Mouse (Mus musculus): ENCODE data around the gene Slc12a9. TPM values are rescaled to one million over a fixed set of nuclear protein-coding genes. Genes with fewer than 3 reads are reported as not detected.

Gene Slc12a9
- total RNA-seq, 2 experiments from 2014 or later, result 20.3 to 23.9 TPM

DNA sequence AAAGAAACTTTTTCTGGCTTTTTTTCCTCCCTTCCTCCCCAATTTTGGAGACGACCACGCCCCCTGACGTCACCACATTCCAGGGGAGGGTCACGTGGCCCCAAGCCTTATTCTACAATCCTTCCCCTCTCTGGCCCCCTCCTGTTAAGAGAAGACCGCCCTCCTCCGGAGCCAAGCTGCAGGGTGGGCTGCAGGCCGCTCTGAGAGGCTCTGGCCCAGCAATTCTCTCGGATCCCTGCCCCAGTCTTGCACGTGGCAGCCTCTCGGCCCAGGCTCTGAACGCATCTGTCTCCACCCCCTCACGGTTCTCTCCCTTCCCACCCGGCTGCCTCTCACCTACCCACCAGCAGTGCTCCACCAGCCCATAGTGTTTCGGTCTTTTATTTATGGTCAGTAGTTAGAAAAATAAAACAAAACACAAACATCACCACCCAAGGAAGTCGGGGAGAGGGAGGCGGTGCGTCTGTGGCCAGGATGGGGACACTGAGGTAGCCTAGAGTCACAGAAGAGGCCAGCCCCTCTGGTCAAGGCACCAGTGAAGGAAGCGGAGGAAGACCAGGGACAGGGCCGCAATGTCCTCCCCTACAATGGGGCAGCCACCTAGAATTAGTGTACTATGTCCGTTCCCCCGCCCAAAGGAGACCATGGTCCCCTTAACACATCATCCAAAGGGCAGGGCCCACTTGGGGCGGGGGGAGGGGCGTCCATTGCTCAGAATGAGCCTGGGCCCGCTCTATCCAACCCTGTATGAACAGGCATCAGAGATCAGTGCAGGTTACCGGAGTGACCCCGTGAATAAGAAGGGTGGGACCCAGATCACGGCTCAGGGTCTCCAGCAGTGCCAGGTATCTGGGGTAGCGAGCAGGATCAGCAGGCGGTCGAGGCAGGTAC lies 19.0 kb downstream of the Slc12a9 start, which contains the start of gene Trip6:
Gene Trip6 (minus strand): TSS at position 212 of the 891 bp plus-strand sequence.
- DNase-seq (ENCODE audit: low spot score in 2 of 2), result peak; percentile 46 to 59

GRCm38 (mm10) chr5:137313466-137314192 lies 19.8 kb downstream of the Slc12a9 start:
- DNase-seq (ENCODE audit: low spot score in 2 of 2), result no peak

DNA sequence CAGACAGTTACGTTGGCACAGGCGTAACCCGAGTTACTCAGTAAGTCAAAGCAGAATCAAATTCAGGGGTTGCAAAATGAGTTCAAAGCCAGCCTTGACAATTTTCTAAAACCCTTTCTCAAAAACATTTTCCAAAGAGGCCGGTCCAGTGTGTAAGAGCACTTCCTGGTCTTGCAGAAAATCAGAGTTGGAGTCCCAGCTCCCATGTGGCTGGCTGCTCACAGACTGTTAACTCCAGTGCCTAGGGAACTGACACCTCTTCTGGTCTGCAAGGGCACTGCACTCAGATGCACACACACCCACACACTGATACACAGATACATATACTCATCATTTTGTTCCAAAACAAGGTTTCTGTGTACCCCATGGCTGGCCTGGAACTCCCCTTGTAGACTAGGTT lies 25.0 kb downstream of the Slc12a9 start:
- no peak for DNase-seq (ENCODE audit: low spot score in 2 of 2)

GRCm38 (mm10) chr5:137307071-137307912 lies 26.1 kb downstream of the Slc12a9 start, which contains the start of gene Srrt:
Srrt (minus strand) TSS chr5:137307674.
- peak; percentile 88 to 91 for DNase-seq (ENCODE audit: low spot score in 2 of 2)

- no peak for DNase-seq (ENCODE audit: low spot score in 2 of 2)
Measured at GRCm38 (mm10) chr5:137306439-137307005, 26.9 kb downstream of the Slc12a9 start.

DNA sequence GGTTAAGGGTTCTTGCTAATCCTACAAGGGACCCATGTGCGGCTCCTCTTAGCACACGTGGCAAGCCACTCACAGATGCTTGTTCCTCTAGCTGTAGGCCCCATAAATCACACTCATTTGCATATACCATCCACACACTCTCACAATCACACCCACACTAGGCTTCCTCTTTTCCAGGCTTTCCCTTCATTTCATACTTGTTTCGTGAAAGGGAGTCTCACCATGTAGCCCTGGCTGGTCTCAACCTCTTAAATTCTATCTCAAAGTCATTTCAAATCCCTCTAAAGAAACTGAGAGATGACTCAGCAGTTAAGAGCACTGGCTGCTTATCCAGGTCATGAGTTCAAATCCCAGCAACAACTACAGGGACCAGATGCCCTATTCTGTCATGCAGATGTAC lies 27.6 kb downstream of the Slc12a9 start:
- DNase-seq (ENCODE audit: low spot score in 2 of 2), result no peak

- no peak for DNase-seq (ENCODE audit: low spot score in 2 of 2)
Measured at GRCm38 (mm10) chr5:137304816-137305215, 28.6 kb downstream of the Slc12a9 start.

GRCm38 (mm10) chr5:137304165-137304564 lies 29.2 kb downstream of the Slc12a9 start:
- no peak for DNase-seq (ENCODE audit: low spot score in 2 of 2)

- DNase-seq (ENCODE audit: low spot score in 2 of 2), result no peak
Measured at GRCm38 (mm10) chr5:137303609-137304008, 29.8 kb downstream of the Slc12a9 start.

GRCm38 (mm10) chr5:137301253-137301652 lies 32.1 kb downstream of the Slc12a9 start:
- DNase-seq (ENCODE audit: low spot score in 2 of 2), result no peak

DNA sequence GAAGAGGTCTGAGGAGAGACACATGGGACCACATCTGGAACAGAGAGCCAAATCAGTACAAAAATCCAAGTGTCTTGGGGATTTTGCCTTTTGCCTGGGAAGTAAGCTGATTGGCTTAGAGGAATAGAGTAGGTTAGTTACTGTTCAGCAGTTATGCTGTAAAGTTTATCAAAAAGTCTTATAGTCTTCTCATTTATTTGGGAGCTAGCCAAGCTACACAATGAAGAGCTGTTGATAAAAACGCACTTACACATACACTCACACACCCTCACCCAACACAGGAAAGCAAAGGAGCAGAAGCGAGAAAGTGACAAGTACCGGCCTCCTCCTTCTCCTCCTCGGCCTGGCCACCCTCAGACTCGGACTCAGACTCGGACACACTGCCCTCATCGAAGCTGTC lies 34.2 kb downstream of the Slc12a9 start:
- no peak for DNase-seq (ENCODE audit: low spot score in 2 of 2)

DNA sequence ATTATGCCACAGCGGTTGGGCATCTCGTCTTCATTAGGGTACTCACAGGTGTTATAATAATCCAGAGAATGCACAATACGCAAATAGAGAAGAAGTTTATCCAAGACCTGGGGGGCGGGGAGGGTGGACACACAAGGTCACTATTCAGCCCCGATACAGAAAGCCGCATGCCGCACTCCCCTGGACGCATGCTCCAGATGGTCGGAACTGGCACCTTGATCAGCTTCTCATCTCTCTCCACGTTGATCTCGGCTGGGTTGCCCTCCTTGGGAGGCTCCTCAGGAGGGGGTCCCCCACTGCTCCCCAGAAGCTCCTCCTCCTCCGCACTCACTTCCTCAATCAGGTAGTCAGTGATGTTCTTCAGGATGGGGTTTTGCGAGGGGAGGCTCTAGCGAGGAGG lies 36.3 kb downstream of the Slc12a9 start:
- no peak for DNase-seq (ENCODE audit: low spot score in 2 of 2)

DNA sequence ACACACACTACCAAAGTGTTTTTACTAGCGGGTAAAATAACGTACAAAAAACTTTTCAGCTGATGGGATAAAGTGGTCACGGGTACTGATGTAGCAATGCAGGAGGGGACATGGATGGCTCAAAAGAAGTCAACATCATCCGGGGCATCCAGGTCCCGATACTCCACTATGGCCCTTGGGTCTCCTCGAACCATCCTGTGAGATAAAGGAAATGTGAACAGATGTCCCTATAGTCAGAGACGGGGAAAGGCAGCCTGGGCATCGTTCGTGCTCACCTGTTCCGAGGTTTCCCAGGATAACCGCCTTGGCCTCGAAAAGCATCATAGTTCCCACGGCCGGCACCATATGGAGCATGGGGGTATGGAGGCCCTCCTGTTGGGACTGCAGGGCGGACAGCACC lies 37.7 kb downstream of the Slc12a9 start:
- DNase-seq (ENCODE audit: low spot score in 2 of 2), result no peak

- DNase-seq (ENCODE audit: low spot score in 2 of 2), result no peak
Measured at GRCm38 (mm10) chr5:137295296-137295695, 38.1 kb downstream of the Slc12a9 start.

- peak in 1 of 2 experiments; percentile 39 for DNase-seq (ENCODE audit: low spot score in 2 of 2)
Measured at GRCm38 (mm10) chr5:137294744-137295093, 38.7 kb downstream of the Slc12a9 start.

- DNase-seq (ENCODE audit: low spot score in 2 of 2), result peak; percentile 94 to 96
Measured at GRCm38 (mm10) chr5:137293839-137294743, 39.3 kb downstream of the Slc12a9 start, which contains the start of gene Ufsp1. Ufsp1 (plus strand) TSS chr5:137294629.

DNA sequence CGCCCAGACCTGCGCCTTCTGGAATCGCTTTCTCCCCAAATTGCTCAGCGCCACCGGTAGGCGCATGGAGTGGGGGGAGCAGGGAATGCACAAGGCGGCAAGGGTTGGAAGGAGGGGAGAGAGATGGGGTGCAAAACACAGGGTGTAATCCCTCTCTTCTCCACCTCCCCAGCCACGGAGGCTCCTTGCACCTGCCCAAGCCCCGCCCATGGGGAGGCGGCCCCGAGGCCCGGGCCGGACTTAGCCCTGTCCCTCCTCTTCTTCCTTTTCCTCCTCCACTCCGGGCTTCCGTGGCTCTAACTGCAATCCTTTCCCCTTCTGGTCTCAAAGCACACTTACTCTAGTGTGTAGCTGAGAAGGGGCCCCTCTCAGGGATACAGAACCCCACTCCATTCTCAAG lies 40.1 kb downstream of the Slc12a9 start:
- peak; percentile 72 to 79 for DNase-seq (ENCODE audit: low spot score in 2 of 2)

DNA sequence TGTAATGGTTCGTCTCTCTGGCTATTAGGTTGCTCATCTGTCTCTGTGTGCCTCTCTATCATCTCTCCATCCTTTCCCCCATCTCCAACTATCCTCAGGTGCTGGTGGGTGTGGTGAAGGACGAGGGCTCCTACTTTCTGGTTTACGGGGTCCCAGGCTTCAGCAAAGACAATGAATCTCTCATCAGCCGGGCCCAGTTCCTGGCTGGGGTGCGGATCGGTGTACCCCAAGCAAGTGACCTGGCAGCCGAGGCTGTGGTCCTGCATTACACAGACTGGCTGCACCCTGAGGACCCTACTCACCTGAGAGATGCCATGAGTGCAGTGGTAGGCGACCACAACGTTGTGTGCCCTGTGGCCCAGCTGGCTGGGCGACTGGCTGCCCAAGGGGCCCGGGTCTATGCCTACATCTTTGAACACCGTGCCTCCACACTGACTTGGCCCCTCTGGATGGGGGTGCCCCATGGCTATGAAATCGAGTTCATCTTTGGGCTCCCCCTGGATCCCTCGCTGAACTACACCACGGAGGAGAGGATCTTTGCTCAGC lies 41.9 kb downstream of the Slc12a9 start:
- DNase-seq (ENCODE audit: low spot score in 2 of 2), result no peak

GRCm38 (mm10) chr5:137290677-137291076 lies 42.7 kb downstream of the Slc12a9 start:
- no peak for DNase-seq (ENCODE audit: low spot score in 2 of 2)
